Mouse (Mus musculus) regulatory T cell (primary cell): Measurements from ENCODE around the gene 1700008P02Rik.
"Not testable (repeated sequence)": the region's sequence is repeated elsewhere in the genome, so short reads cannot be mapped to it uniquely, and the experiment has no call there.

Experiments
- in situ Hi-C: fragments of 300-600 bp; cut with MboI, MseI; formaldehyde crosslinking; loops from one replicate; pipeline ENCODE4 v1.15.1; 2025; ENCODE audit warnings: high pct_unique_total_duplicates

Gene 1700008P02Rik

DNA sequence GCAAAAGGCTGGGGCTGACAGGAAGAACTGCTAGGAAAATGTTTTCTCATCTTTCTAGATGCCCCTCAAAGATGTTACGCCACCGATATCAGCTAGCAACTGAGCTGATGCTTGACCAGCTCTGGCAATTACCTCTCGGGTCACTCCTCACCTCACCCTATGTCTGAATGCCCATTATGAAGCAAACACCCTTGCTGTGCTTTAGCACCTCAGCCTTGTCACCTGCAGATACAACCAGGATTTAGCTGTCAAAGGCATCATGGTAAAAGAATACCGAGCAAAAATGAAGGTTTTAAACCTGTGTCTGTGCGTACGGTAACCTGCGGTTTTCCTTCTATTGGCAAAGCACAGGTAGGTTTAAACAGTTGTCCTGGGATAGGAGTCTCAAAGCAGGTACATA, at the start of gene 1700008P02Rik:
1700008P02Rik (minus strand) TSS at position 101 of the 400 bp plus-strand sequence.
- in situ Hi-C loops, result no loop called here

DNA sequence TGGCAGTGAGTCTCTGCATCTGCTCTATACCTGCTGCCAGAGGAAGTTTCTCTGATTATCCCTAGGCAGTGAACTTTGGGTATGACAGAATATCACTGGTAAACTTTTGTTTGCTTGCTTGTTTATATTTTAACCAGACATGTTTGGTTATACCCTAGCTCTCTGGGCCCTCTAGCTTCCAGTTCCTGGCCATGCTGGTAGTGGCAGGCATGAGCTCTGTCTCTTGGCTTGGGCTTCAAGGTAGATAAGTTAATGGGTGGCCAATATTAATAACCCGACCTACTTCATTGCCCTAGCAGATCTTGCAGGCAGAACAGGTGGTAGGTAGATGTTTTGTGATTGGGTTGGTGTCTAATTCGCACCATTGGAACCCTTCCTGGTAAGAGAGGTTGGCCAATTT, 29.2 kb upstream of the 1700008P02Rik start:
- in situ Hi-C loops, result no loop called here

DNA sequence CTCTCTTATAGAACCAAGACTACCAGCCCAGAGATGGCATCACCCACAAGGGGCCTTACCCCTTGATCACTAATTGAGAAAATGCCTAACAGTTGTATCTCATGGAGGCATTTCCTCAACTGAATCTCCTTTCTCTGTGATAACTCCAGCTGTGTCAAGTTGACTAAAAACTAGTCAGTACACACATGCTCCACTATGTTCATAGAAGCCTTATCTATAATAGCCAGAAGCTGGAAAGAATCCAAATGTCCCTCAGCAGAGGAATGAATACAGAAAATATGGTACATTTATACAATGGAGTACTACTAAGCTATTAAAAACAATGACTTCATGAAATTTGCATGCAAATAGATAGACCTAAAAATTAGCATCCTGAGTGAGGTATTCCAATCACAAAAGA, 17.9 kb upstream of the 1700008P02Rik start:
- in situ Hi-C loops, result not testable (repeated sequence)

DNA sequence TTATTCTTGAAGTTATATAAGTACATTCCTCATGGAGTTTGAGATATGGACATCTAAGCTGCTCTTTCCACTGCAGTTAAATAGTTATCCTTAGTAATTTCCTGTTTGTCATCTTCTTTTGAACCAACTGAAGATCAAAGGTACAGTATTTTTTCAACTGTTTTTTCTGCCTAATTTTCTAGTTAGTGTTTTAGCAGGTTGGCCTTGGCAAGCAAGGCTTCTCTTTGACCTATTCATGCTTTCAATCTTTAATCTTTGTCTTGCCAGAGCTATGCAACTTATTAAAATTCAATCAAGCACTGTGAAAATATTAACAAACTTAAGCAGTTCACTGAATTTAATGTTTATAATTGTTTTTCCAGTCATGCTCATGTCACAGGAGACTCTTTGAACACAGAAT, 14.0 kb upstream of the 1700008P02Rik start:
- in situ Hi-C loops, result no loop called here

DNA sequence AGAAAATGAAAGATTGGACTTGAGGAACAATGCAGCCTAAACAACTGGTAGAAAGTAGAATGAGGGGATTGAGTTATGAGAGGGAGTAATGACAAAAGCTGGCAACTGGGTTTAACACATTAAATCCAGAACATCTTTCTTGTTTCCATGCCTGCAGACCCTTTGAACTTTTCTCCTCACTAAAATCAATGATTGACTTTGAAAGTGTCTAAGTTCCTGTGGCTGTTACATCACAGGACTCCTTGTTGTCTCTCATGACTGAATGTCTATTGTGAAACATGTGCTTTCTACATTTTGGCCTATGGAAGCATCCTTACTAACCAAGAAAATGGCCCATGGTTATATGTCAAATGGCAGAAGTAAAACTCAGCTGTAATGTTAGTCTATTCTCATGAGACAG, 2.4 kb downstream of the 1700008P02Rik start:
- in situ Hi-C loops, result no loop called here
